Mouse (Mus musculus): ENCODE results near the gene Celf5.

The Celf5 gene

DNA sequence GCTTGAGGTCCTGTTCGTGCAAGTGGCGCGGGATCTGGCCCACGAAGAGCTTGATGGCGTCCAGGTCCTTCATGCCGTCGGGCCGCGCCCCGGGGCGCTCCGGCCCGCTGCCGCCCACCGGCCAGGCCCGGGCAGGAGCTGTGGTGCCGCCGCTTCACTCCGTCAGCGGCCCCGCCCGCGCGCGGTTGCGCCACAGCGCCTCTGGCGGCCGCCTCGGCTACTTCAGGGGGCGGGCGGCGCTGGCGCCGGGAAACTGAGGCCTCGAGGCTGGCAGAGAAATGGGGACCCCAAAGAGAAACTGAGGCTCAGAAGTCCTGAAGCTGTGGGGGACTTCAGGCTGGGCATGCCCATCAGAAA is at the start of gene Celf5:
Celf5 (minus strand) TSS at position 177 of the 357 bp plus-strand sequence.
- DNase-seq = peak; percentile 80

- DNase-seq = peak; percentile 72
Measured at GRCm38 (mm10) chr10:81526779-81527178, 44.3 kb upstream of the Celf5 start.

DNA sequence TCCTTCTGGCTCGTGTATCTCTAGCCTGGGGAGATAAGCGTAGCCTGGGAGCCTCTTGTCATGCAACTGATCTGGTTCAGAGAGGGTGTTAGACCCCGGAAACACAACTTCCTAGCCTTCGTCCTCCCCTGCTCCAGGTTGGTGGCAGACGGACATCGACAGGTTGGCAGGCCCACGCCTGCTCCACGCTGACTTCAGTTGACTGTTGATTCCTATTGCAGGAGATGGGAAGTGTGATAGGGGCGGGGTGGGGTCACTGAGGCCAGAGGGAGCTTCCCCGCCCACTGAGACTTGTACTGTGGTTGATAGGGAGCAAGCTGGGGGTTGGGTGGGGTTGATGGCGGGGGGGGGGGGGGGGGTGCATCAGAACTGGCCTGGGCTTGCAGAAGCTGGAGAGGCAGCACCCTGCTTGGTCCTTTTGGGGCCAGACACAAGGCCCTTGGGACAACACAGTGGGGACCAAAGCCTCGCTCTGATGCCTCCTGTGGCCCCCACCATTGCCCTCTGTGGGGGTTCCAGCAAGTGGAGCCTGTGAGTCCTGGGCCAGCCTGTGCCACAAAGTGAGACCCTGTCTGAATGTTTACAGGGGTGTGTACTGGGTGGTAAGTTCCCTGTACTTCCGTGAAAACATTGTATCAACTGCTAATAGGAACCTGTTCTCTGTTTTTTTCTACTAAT is 42.6 kb upstream of the Celf5 start:
- DNase-seq = no peak

DNA sequence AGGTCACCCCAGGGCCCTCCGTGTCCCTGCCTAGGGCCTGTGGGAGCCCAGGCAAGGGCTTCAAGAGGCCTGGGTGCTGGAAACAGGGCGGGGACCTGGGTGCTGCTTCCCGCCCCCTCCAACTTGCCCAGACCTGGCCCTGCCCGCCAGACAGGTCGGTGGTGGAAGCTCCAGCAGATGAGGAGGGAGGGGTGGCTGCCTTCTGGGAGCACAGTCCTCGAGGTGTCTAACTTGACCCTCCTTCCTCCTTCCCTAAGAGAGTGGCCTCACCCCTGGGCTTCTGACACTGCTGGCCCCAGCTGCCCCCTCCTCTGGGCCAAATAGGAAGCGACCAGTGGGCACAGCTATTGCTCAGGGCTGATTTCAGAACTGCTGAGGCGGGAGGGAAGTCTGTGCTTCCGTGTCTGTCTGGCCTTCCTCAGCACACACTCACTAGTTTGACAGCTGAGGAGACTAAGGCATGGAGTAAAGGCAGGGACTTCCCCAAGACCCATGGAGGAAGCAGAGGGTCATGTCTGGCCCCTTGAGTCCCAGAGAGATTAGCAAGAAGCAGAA is 41.6 kb upstream of the Celf5 start, which contains the start of gene Gna15:
Gna15 (minus strand) TSS at position 175 of the 555 bp plus-strand sequence.
- DNase-seq = no peak

GRCm38 (mm10) chr10:81523570-81523969 is 41.1 kb upstream of the Celf5 start:
- DNase-seq = no peak

GRCm38 (mm10) chr10:81523142-81523541 is 40.6 kb upstream of the Celf5 start:
- no peak for DNase-seq

- DNase-seq = no peak
Measured at GRCm38 (mm10) chr10:81519978-81520365, 37.5 kb upstream of the Celf5 start.

GRCm38 (mm10) chr10:81519227-81519977 is 36.9 kb upstream of the Celf5 start:
- no peak for DNase-seq

- DNase-seq = peak; percentile 70
Measured at GRCm38 (mm10) chr10:81518546-81518945, 36.0 kb upstream of the Celf5 start.

GRCm38 (mm10) chr10:81517227-81517626 is 34.7 kb upstream of the Celf5 start:
- DNase-seq = no peak

- DNase-seq = no peak
Measured at GRCm38 (mm10) chr10:81513798-81514197, 31.3 kb upstream of the Celf5 start.

DNA sequence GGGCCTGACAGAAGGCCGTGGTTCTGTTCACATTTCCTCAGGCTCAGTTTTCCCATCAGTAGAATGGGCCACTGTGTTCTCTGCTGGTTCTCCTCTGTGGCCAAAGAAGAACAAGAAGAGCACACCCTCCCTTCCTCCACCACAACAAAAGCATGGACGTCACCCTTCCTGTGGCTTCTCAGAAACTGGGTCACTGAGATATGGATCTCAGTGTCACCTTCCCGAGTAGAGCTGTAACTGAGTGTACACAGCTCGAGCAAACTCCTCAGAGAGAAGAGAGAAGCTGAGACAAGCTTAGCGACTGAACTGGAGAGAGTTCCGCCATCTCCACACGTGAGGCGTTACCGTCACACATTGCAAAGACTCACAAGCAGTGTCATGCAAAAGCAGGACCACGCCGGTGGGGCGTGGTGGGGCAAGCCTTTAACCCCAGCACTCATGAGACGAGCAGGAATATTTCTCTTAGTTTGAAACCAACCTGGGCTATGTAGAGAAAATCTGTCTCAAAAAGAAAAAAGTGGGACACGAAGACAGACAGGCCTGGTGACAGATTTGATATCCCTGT is 27.8 kb upstream of the Celf5 start:
- DNase-seq = no peak

- DNase-seq = no peak
Measured at GRCm38 (mm10) chr10:81507691-81508489, 25.4 kb upstream of the Celf5 start.

DNA sequence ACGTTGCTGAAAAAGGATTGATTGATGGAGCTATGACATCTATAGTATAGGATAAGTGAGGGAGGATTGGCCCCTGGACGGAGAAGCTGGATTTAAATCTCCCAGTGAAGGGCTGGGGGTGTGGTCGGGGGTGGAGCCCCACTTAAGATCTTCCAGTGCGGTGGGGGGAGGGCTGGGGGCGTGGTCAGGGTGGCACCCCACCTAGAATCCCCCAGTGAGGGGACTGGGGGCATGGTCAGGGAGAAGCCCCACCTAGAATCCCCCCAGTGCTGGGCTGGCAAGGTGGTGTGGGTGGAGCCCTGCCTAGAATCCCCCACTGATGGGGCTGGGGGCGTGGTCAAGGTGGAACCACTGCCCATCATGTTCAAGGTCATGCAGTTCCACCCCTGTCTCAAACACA is 24.6 kb upstream of the Celf5 start:
- DNase-seq = no peak

DNA sequence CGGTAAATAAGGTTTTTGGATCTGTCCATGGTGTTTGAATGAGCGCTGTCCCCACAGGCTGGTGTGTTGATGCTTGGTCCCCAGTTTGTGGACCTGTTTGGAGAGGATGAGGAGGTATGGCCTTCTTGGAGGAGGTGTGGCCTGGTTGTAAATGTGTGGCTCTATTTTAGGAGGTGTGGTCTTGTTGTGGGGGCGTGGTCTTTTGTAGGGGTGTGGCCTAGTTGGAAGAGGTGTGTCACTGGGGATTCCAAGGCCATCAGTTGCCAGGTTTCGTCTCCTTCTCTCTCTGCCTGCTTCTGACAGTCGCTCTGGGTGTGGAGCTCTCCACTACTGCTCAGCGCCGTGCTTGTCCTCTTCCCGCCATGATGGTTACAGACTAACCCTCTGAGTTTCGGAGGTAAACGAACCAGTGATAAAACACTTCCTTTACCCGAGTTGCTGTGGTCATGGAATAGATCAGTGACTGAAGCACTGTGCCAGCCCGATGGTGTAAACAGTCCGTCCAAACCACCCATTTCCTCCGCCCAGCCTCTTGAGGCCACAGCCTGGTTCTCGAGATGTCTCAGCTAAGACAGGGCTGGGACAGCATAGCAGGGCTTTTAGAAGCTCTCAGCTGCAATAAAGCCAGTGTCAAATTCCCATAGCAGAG is 22.6 kb upstream of the Celf5 start:
- no peak for DNase-seq

GRCm38 (mm10) chr10:81502658-81503057 is 20.1 kb upstream of the Celf5 start:
- peak; percentile 97 for DNase-seq

DNA sequence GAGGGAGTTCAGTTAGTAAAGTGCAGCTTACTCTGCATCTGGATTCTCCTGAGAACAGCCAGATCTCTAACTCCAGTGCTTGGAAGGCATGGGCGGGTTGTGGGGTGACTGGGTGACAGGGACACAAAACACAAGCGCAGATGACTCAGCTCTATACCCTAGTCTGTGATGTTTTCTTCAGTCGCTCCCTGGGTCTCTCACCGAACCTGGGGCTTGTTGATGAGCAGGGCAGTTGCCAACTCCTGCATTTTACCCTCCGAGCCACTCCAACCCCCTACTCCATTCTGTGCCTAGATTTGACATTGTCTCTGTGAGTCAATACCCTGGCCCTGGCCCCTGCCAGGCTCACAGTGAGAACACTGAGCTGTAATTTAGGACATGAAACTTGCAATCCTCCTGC is 19.4 kb upstream of the Celf5 start:
- no peak for DNase-seq

DNA sequence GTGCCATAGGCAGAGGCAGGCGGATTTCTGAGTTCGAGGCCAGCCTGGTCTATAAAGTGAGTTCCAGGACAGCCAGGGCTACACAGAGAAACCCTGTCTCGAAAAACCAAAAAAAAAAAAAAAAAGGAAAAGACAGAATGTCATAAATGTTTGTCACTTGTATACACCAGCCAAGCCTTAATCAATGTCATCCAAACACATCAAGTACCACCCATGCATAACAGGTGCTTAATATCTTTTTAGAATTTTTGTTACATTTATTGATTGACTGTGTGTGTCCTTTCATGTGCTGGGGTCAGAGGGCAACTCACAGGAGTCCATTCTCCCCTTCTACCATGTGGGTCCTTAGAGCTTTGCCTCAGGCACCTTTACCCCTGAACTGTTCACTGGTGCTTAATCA is 17.5 kb upstream of the Celf5 start, which contains the start of gene S1pr4:
S1pr4 (minus strand) TSS at position 101 of the 400 bp plus-strand sequence.
- DNase-seq = no peak

- no peak for DNase-seq
Measured at GRCm38 (mm10) chr10:81499250-81499901, 16.9 kb upstream of the Celf5 start.

DNA sequence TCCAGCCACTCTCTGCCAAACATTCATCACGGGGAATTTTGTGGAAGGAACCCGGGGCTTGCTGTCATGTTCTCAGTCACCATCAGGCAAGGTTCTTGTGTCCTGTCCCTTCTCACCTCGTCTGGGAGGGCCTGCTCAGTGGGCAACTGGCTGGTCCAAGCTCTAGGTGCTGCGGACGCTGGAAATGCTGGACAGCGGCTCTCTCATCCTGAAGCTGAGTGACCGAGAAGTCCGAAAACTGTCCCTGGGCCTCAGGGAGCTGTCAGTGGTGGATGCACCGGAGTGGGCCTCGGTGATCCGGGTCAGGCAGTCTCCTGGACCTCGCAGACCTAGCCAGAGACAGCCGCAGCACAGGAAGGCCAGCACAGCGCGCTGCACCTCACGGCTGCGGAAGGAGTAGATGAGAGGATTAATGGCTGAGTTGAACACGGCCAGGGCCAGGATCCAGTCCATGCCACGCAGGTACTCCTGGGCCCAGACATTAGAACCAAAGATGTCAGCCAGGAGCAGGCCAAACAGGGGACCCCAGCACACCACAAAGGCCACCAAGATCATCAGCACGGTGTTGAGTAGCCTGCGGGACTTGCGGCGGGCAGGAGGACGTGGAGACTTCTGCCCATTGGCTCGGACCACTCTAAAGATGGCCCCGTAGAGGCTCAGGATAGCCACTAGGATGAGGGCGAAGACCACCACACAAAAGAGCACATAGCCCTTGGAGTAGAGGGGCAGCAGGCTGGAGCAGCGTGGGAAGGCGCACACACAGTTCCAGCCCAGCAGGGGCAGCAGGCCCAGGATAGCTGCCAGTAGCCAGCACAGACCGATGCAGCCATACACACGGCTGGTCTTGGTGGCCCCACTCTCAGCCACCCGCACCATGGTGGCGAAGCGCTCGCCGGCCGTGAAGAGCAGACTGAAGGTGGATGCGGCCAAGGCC is 16.1 kb upstream of the Celf5 start:
- DNase-seq = no peak
